Mouse (Mus musculus) embryonic fibroblast, embryonic 13.5 days (primary cell): ENCODE data around the gene Adra2a.

Source experiments
- CTCF ChIP-seq: IDR thresholded peaks from 2 replicates; pipeline ENCODE4 v1.5.1; 2011; ENCODE audit warnings: mild to moderate bottlenecking, control low read depth, low read length, moderate library complexity, borderline replicate concordance; ENCODE audit not compliant: insufficient read depth
- POLR2A ChIP-seq: IDR thresholded peaks from 2 replicates; pipeline ENCODE4 v1.6.1; 2011; ENCODE audit warnings: low read depth, mild to moderate bottlenecking, control low read depth, low read length, moderate library complexity

- no peak for TF ChIP-seq CTCF
- TF ChIP-seq POLR2A = no peak
These were observed 51.8 kb downstream of the Adra2a start for GRCm38 (mm10) chr19:54095716-54096115.
